Mouse (Mus musculus) midbrain, embryonic 15.5 days (tissue): ENCODE data around the gene Taf1d. TPM values are rescaled to one million over a fixed set of nuclear protein-coding genes. Genes with fewer than 3 reads are reported as not detected.
"Not testable (repeated sequence)": the region's sequence is repeated elsewhere in the genome, so short reads cannot be mapped to it uniquely, and the experiment has no call there.

Experiments used
- ATAC-seq: fragments of 200-750 bp; cut with Nextera tagmentation; replicated peaks from 2 replicates; pipeline ENCODE4 v1.8.0; 2017; ENCODE audit warnings: moderate TSS enrichment
- H3K27ac ChIP-seq: fragments of 300-500 bp; sonication (generic); 2 replicates; pipeline ENCODE4 v1.5.1; 2015; ENCODE audit warnings: mild to moderate bottlenecking, inconsistent platforms
- H3K27me3 ChIP-seq: fragments of 300-500 bp; sonication (generic); replicated peaks from 2 replicates; pipeline ENCODE4 v1.6.1; 2015; ENCODE audit warnings: inconsistent platforms
- H3K36me3 ChIP-seq: fragments of 300-500 bp; sonication (generic); replicated peaks from 2 replicates; pipeline ENCODE4 v1.6.1; 2015; ENCODE audit warnings: inconsistent platforms
- H3K4me1 ChIP-seq: fragments of 300-500 bp; sonication (generic); 2 replicates; pipeline ENCODE4 v1.6.1; 2015; ENCODE audit warnings: inconsistent platforms
- H3K4me2 ChIP-seq: fragments of 300-500 bp; sonication (generic); 2 replicates; pipeline ENCODE4 v1.6.1; 2015; ENCODE audit warnings: inconsistent platforms, mild to moderate bottlenecking, moderate library complexity
- H3K4me3 ChIP-seq: fragments of 300-500 bp; sonication (generic); 2 replicates; pipeline ENCODE4 v1.5.1; 2015; ENCODE audit warnings: mild to moderate bottlenecking, inconsistent platforms
- H3K9ac ChIP-seq: fragments of 300-500 bp; sonication (generic); 2 replicates; pipeline ENCODE4 v1.6.1; 2015; ENCODE audit warnings: mild to moderate bottlenecking, inconsistent platforms
- H3K9me3 ChIP-seq: fragments of 300-500 bp; sonication (generic); 2 replicates; pipeline ENCODE4 v1.6.1; 2016; ENCODE audit warnings: inconsistent platforms
- whole genome bisulfite sequencing: fragments of 180-500 bp; shearing (Covaris S2); methylation state at CpG from one replicate; pipeline ENCODE4 v1.1.7; 2015; ENCODE audit warnings: mixed read lengths; 5-methylcytosine and 5-hydroxymethylcytosine counted together
- polyA plus RNA-seq: library from polyadenylated mRNA; unstranded; fragments of >200 nt; fragmentation: Nextera tagmentation; extraction: Ambion mirVana; gene quantifications from 2 replicates; pipeline ENCODE4 v1.2.1, GENCODE M21; 2015

Taf1d gene
- polyA plus RNA-seq, 1 experiment from 2014 or later: 48.9 TPM

DNA sequence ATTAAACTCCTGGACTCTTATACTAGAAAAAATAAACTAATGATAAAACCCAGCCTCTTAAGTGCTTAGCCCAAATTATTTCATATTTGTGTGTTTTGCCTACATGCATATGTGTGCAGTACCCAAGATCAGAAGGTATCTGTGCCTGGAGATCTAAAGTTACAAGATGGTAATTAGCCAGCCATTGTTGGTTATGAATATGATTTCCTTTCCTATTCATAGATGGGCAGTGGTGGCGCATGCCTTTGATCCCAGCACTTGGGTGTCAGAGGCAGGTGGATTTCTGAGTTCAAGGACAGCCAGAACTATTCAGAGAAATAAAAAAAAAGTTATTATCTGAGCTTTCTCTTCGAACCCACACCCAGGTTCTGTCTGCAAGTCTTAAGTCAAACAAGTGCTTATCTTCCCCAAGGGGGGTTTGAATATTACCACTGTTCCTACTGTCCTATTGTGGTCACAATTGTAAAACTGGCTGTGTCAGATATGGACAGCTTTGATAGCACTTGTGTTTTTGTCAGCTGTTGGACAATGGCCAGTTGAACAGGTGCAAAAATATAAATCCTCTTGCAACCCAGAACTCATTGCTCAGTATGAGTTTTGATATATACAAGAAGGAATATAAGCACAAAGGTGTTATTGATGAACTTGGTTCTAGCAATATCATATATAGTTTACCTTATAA lies 6.2 kb downstream of the Taf1d start:
- H3K36me3 ChIP-seq: peaks cover 44% of the 10 kb centered on the region
- H3K9ac ChIP-seq: no peak overlapping the region
- H3K4me1 ChIP-seq: peaks cover 21% of the 10 kb centered on the region
- H3K27me3 ChIP-seq: no peaks in the 10 kb centered on the region
- ATAC-seq: no peak
- 87% methylated on average over 2 of the region's 2 CpGs for WGBS
- no peak overlapping the region for H3K4me2 ChIP-seq
- no peak overlapping the region for H3K4me3 ChIP-seq
- H3K9me3 ChIP-seq: no peaks in the 10 kb centered on the region
- no peak overlapping the region for H3K27ac ChIP-seq

DNA sequence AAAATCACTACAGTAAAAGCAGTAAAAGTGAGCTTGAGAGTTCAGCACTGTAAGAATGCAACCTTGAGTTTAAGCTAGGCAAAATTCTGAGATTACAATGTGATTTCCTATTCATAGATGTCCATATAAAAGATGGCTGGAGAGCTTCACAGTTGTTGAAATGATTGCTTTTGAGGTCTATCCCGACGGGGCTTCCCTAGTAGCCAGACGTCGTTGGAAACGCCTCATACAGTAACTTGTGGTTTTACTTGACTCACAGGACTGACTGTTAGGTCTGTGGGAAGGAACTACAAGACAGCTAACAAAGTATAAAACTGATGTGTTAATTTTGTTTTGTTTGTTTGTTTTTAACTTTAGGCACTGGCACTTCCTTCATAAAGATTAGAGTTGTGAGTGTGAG lies 7.6 kb downstream of the Taf1d start:
- Histone ChIP-seq H3K36me3 (peaks cover 49% of the 10 kb centered on the region), H3K9me3 (no peaks in the 10 kb centered on the region), H3K9ac (no peak overlapping the region), H3K4me2 (no peak overlapping the region), H3K4me1 (peaks cover 7% of the 10 kb centered on the region), H3K27ac (no peak overlapping the region), H3K4me3 (no peak overlapping the region), H3K27me3 (no peaks in the 10 kb centered on the region)
- WGBS: 92% methylated on average over 5 of the region's 5 CpGs
- no peak for ATAC-seq

DNA sequence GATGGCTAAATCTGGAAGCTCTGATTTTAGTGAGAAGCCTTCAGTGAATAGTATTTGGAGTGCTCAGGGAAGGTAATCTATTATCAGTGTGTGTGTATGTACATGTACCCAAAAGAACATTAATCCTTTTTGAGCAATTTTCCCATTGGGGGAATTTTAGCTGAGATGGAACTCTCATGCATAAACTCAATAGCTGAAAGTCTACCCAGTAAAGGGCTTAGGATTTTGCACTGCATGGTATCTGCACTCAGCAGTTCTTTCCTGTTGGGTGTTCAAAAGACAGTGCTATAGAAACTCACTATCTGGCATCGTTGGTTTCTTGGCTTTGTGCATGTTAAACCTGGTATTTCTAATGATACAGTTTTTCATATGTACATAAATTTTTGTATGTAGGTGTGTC lies 8.6 kb downstream of the Taf1d start:
- Histone ChIP-seq H3K36me3 (peaks cover 41% of the 10 kb centered on the region), H3K9me3 (no peaks in the 10 kb centered on the region), H3K9ac (no peak overlapping the region), H3K4me2 (no peak overlapping the region), H3K27me3 (no peaks in the 10 kb centered on the region), H3K4me3 (no peak overlapping the region), H3K4me1 (no peaks in the 10 kb centered on the region), H3K27ac (no peak overlapping the region)
- no peak for ATAC-seq
- 98% methylated on average over 1 of the region's 1 CpGs for WGBS

DNA sequence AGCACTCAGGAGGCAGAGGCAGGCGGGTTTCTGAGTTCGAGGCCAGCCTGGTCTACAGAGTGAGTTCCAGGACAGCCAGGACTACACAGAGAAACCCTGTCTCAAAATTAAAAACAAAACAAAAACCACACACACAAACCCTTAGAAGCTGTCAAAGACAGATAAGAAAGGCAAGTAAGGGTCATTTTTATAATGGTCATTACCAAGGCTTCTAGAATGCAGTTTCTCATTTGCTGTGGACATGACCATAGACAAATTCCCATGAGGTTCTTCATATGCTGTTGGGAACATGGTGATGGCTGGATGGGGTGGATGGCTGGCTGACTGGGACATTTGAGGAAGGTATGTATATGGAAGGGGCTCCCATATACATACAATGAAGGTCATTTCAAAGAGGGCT lies 10.3 kb downstream of the Taf1d start:
- not testable (repeated sequence) for H3K27me3 ChIP-seq, H3K4me2 ChIP-seq, H3K4me1 ChIP-seq, H3K4me3 ChIP-seq, H3K9ac ChIP-seq, ATAC-seq, H3K9me3 ChIP-seq, H3K27ac ChIP-seq
- H3K36me3 ChIP-seq: peaks cover 37% of the 10 kb centered on the region
- 95% methylated on average over 2 of the region's 2 CpGs for WGBS

DNA sequence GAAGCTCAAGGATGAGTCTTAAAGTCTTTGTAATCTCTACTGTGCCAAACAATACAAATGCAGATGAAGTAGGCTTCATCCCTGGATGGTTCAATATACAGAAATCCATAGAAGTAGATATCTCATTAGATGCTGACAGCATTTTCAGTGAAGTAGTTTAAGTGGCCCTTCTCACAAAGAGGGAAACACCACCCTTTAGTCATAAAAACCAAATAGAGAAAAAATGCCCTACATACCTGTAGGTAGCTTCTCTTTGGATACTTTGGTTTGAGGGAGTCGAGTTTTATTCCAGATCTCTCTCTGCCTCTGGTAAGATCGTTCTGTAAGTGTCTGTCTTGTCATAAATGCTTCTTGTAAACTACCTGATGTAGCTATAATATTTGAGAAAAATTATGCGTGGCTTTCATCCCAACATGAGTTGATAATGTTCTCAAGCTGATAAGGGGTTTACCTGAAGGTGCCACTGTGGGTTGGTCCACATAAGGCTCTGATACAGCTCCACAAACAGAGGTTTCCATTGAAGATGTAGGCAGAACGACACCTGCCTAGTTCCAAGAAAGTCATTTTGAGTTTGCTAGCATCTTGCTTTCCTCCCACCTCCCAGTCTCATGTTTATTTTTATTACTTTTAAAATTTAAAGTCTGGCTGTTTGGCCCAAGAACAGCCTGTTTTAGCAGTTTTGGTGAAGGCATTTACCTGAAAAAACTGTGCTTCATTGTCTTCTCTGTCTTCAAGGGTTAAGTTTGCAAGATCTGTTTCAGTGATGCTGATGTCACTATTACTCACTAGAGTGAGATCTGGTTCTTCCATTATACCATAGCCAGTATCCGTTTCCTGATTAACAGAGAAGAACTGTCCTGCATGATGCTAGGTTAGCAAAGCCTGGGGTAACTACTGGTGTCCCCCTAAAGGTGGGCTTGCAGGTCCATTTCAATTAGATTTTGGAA lies 11.5 kb downstream of the Taf1d start:
- no peaks in the 10 kb centered on the region for H3K27me3 ChIP-seq
- no peak overlapping the region for H3K9ac ChIP-seq
- no peak overlapping the region for H3K4me3 ChIP-seq
- H3K9me3 ChIP-seq: no peaks in the 10 kb centered on the region
- no peak overlapping the region for H3K4me2 ChIP-seq
- 62% methylated on average over 5 of the region's 5 CpGs for WGBS
- 0 out of 2 replicates have a peak, but pooled peaks have one; percentile 28 for ATAC-seq
- H3K27ac ChIP-seq: no peak overlapping the region
- H3K36me3 ChIP-seq: peaks cover 47% of the 10 kb centered on the region
- H3K4me1 ChIP-seq: no peaks in the 10 kb centered on the region

DNA sequence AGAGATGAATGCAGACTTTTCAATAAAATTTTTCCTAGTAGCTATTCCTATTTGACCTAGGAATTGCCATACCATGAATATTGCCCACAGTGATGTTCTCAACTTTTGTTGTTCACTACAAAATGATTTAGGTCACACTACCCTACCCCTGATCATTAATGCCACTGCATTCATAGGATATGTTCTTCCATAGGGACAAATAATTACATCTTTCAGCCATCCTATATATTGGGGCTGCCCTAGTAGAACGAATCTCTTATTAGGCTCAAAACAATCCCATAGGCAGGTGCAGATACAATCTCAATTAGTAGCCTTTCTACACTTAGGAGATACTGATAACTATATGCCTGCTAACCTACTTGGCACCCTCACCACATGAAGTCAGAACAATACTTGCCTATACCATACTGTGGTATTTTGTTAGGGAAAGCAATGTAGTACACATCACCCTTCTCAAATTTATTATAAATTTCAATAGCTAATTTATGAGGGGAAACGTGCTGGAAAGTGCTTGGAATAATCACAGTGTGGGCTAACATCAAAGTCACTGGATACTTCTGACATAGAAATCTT lies 12.2 kb downstream of the Taf1d start:
- WGBS: 84% methylated on average over 2 of the region's 2 CpGs
- ATAC-seq: peak; percentile 46; the same call in 1 of the 2 replicates

DNA sequence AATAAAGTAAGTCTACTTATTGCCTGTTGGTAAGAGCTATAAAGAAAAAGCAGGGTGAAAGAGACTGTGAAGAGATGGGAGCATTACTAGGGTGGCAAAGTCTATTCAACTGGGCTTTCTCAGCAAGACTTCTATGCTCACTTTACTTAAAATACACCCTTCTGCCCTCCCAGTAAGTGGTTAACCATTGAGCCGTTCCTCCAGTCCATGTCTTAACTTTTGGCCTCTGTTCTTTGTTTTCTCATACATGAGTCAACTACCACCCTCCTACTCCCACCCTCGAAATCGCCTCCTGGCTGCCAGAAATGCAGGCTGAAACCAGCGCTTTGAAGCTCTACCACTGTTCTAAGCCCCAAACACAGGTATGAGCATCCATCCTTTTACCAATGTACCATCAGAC lies 31.8 kb downstream of the Taf1d start:
- WGBS: 85% methylated on average over 4 of the region's 4 CpGs
- H3K4me2 ChIP-seq: no peak overlapping the region

More for the DNA sequence above, 12.2 kb downstream of the Taf1d start:
- no peaks in the 10 kb centered on the region for H3K27me3 ChIP-seq
- H3K4me1 ChIP-seq: no peaks in the 10 kb centered on the region
- H3K4me3 ChIP-seq: no peak overlapping the region
- no peak overlapping the region for H3K27ac ChIP-seq
- no peaks in the 10 kb centered on the region for H3K9me3 ChIP-seq
- H3K36me3 ChIP-seq: peaks cover 49% of the 10 kb centered on the region
- no peak overlapping the region for H3K4me2 ChIP-seq
- H3K9ac ChIP-seq: no peak overlapping the region

GRCm38 (mm10) chr9:15349925-15350324 lies 43.9 kb downstream of the Taf1d start:
- Histone ChIP-seq H3K27ac (no peak overlapping the region), H3K36me3 (peaks cover 13% of the 10 kb centered on the region; the same call in 1 of the 2 replicates), H3K4me1 (no peaks in the 10 kb centered on the region), H3K27me3 (no peaks in the 10 kb centered on the region), H3K4me2 (no peak overlapping the region), H3K9me3 (no peaks in the 10 kb centered on the region), H3K4me3 (no peak overlapping the region), H3K9ac (no peak overlapping the region)
- WGBS: 82% methylated on average over 2 of the region's 2 CpGs
- no peak for ATAC-seq

More for the DNA sequence above, 31.8 kb downstream of the Taf1d start:
- H3K4me3 ChIP-seq: no peak overlapping the region
- peaks cover 63% of the 10 kb centered on the region for H3K36me3 ChIP-seq
- no peaks in the 10 kb centered on the region for H3K27me3 ChIP-seq
- no peaks in the 10 kb centered on the region for H3K9me3 ChIP-seq
- H3K4me1 ChIP-seq: no peaks in the 10 kb centered on the region
- no peak overlapping the region for H3K9ac ChIP-seq
- ATAC-seq: no peak
- H3K27ac ChIP-seq: no peak overlapping the region

- Histone ChIP-seq H3K27ac (peak overlapping the region; percentile 84), H3K9ac (peak overlapping the region; percentile 80), H3K9me3 (no peaks in the 10 kb centered on the region), H3K4me3 (peak overlapping the region; percentile 77), H3K4me2 (peak overlapping the region; percentile 71), H3K27me3 (0 out of 2 replicates have a peak, but pooled peaks cover 2% of the 10 kb centered on the region), H3K36me3 (no peaks in the 10 kb centered on the region; the same call in 1 of the 2 replicates), H3K4me1 (peaks cover 18% of the 10 kb centered on the region)
- 1% methylated on average over 9 of the region's 9 CpGs for WGBS
- ATAC-seq: no peak
Observed at GRCm38 (mm10) chr9:15356916-15357483, 51.0 kb downstream of the Taf1d start.

GRCm38 (mm10) chr9:15357484-15358275 lies 51.7 kb downstream of the Taf1d start, which contains the start of gene Cep295:
Gene Cep295, minus strand, starts transcription at chr9:15357788.
- Histone ChIP-seq H3K9ac (peak within 1 kb of the TSS; percentile 80), H3K27ac (peak within 1 kb of the TSS; percentile 84), H3K4me3 (peak within 1 kb of the TSS; percentile 77), H3K4me2 (peak within 1 kb of the TSS; percentile 71), H3K36me3 (no peaks in the 10 kb centered on the region; the same call in 1 of the 2 replicates), H3K9me3 (no peaks in the 10 kb centered on the region), H3K27me3 (0 out of 2 replicates have a peak, but pooled peaks cover 2% of the 10 kb centered on the region), H3K4me1 (peaks cover 18% of the 10 kb centered on the region)
- peak; percentile 100 for ATAC-seq
- WGBS: 2% methylated on average over 60 of the region's 60 CpGs

DNA sequence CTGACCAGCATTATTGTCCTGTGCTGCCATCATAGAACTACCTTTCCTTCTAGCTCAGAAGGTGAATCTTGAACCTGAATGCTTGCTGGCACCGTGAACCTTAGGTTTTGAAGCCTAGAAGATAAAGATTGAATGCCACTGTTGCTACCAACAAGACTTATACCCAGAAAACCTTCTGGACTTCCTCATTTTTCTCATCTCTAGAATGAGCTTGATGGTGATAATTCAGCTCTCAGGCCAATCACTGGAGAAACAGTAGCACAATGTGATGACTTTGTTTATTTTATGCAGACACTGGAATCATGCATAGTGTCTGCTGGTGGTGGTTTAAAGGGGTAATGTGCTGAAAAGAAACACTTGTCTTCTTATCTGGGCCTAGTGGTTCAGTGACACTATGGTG lies 58.8 kb downstream of the Taf1d start:
- H3K9ac ChIP-seq: no peak overlapping the region
- no peak overlapping the region for H3K4me3 ChIP-seq
- 0 out of 2 replicates have a peak, but pooled peaks cover 1% of the 10 kb centered on the region for H3K27me3 ChIP-seq
- no peaks in the 10 kb centered on the region for H3K4me1 ChIP-seq
- no peaks in the 10 kb centered on the region for H3K9me3 ChIP-seq
- no peak overlapping the region for H3K4me2 ChIP-seq
- no peak for ATAC-seq
- 73% methylated on average over 1 of the region's 1 CpGs for WGBS
- H3K36me3 ChIP-seq: no peaks in the 10 kb centered on the region
- H3K27ac ChIP-seq: no peak overlapping the region
